Mouse (Mus musculus) thymus, adult 2 months (tissue): Measurements from ENCODE around the gene Pde10a.

ENCODE experiments used
- CTCF ChIP-seq: fragments of 200-500 bp; IDR thresholded peaks from 2 replicates; pipeline ENCODE4 v1.5.1; 2012; ENCODE audit warnings: mild to moderate bottlenecking, control low read depth, low read length, moderate library complexity, borderline replicate concordance; ENCODE audit not compliant: control insufficient read depth, poor library complexity, insufficient read depth; ENCODE audit errors: extremely low read depth
- POLR2A ChIP-seq: fragments of 200-500 bp; IDR thresholded peaks from 2 replicates; pipeline ENCODE4 v1.6.1; 2012; ENCODE audit warnings: mild to moderate bottlenecking, low read length, control low read depth, moderate library complexity; ENCODE audit not compliant: control insufficient read depth, poor library complexity, insufficient read depth; ENCODE audit errors: extremely low read depth

DNA sequence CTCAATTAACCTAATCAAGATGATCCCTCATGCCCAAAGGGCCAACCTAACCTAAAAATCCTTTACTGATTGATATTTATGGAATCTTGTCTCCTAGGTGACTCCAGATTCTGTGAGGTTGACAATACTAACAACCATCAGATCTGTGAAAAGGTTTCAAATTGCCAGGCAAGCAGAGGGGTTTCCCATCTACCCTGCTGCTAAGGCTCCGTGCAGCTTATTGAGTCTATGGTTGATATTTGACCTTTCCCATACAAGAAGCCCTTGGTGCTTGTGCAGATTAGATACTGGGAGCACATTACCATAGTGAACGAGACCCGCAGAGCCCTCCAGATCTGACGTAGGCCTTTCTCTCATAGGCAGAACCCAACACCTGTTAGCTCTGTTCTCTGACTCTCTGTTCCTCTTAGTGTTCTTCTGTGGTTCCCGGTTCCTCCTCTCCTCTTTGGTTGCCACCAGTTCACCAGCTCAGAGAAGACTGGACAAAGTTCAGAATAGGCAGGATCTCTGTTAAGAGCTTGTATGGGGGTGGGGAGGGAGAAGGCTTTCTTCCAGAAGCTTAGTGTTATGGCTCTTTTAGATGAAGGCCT lies 240.9 kb downstream of the Pde10a start:
- no peak for TF ChIP-seq CTCF
- no peak for TF ChIP-seq POLR2A
